Mouse (Mus musculus): ENCODE measurements at regions not wholly inside any gene's neighbourhood (a gene's known extent, or its start where the extent isn't known, plus 50 kb on each side); places are given as distances from the start of the nearest gene placed in this dataset.
"Not testable (repeated sequence)": the region's sequence is repeated elsewhere in the genome, so short reads cannot be mapped to it uniquely, and the experiment has no call there.

GRCm38 (mm10) chr1:14109190-14109482, 1984.0 kb downstream of the 4930444P10Rik start:
- no peak for TF ChIP-seq CTCF (IDR thresholded peaks at IDR 0.05; ENCODE audit: low read depth, low read length)
- H3K27me3 ChIP-seq (ENCODE audit: control insufficient read depth, insufficient read depth, low read length, poor library complexity, severe bottlenecking), result no peaks in the 10 kb centered on the region
- no peaks in the 10 kb centered on the region for H3K9me3 ChIP-seq (replicated peaks; ENCODE audit: control insufficient read depth, insufficient read depth, low read length, poor library complexity, severe bottlenecking)

GRCm38 (mm10) chr1:14108450-14109189, 1984.5 kb downstream of the 4930444P10Rik start:
- H3K27me3 ChIP-seq (ENCODE audit: control insufficient read depth, insufficient read depth, low read length, poor library complexity, severe bottlenecking), result no peaks in the 10 kb centered on the region
- H3K4me3 ChIP-seq (ENCODE audit: low read depth, low read length), result no peak overlapping the region
- H3K27ac ChIP-seq (ENCODE audit: insufficient read depth, low read length), result no peak overlapping the region
- H3K9me3 ChIP-seq (replicated peaks; ENCODE audit: control insufficient read depth, insufficient read depth, low read length, poor library complexity, severe bottlenecking), result no peaks in the 10 kb centered on the region
- no peak for TF ChIP-seq EP300 (IDR thresholded peaks at IDR 0.05; ENCODE audit: insufficient read depth, low read depth, low read length)
- no peak for TF ChIP-seq POLR2A (IDR thresholded peaks at IDR 0.05; ENCODE audit: insufficient read depth, low read length)
- no peak for TF ChIP-seq CTCF (IDR thresholded peaks at IDR 0.05; ENCODE audit: low read depth, low read length)
- H3K36me3 ChIP-seq (ENCODE audit: control insufficient read depth, insufficient read depth, low read length, poor library complexity, severe bottlenecking), result no peaks in the 10 kb centered on the region
- no peaks in the 10 kb centered on the region for H3K4me1 ChIP-seq (ENCODE audit: control insufficient read depth, insufficient read depth, low read length)
- no peak overlapping the region for H3K9ac ChIP-seq (ENCODE audit: low read depth, poor library complexity, severe bottlenecking)

More at GRCm38 (mm10) chr1:14109190-14109482, 1984.0 kb downstream of the 4930444P10Rik start:
- no peak overlapping the region for H3K9ac ChIP-seq (ENCODE audit: low read depth, poor library complexity, severe bottlenecking)
- H3K36me3 ChIP-seq (ENCODE audit: control insufficient read depth, insufficient read depth, low read length, poor library complexity, severe bottlenecking), result no peaks in the 10 kb centered on the region
- no peaks in the 10 kb centered on the region for H3K4me1 ChIP-seq (ENCODE audit: control insufficient read depth, insufficient read depth, low read length)
- H3K4me3 ChIP-seq (ENCODE audit: low read depth, low read length), result no peak overlapping the region
- H3K27ac ChIP-seq (ENCODE audit: insufficient read depth, low read length), result no peak overlapping the region

- H3K27ac ChIP-seq (ENCODE audit: insufficient read depth, low read length); H3K36me3 ChIP-seq (ENCODE audit: control insufficient read depth, insufficient read depth, low read length, poor library complexity, severe bottlenecking); H3K4me1 ChIP-seq (ENCODE audit: control insufficient read depth, insufficient read depth, low read length); H3K9ac ChIP-seq (ENCODE audit: low read depth, poor library complexity, severe bottlenecking); H3K9me3 ChIP-seq (replicated peaks; ENCODE audit: control insufficient read depth, insufficient read depth, low read length, poor library complexity, severe bottlenecking); H3K4me3 ChIP-seq (ENCODE audit: low read depth, low read length); H3K27me3 ChIP-seq (ENCODE audit: control insufficient read depth, insufficient read depth, low read length, poor library complexity, severe bottlenecking): not testable (repeated sequence)
These were observed 1987.6 kb downstream of the 4930444P10Rik start for GRCm38 (mm10) chr1:14105521-14105920.

- H3K4me1 ChIP-seq (ENCODE audit: control insufficient read depth, insufficient read depth, low read length), result no peaks in the 10 kb centered on the region
- no peak overlapping the region for H3K27ac ChIP-seq (ENCODE audit: insufficient read depth, low read length)
- H3K36me3 ChIP-seq (ENCODE audit: control insufficient read depth, insufficient read depth, low read length, poor library complexity, severe bottlenecking), result no peaks in the 10 kb centered on the region
- H3K9me3 ChIP-seq (replicated peaks; ENCODE audit: control insufficient read depth, insufficient read depth, low read length, poor library complexity, severe bottlenecking), result no peaks in the 10 kb centered on the region
- H3K9ac ChIP-seq (ENCODE audit: low read depth, poor library complexity, severe bottlenecking), result no peak overlapping the region
- no peak for TF ChIP-seq CTCF (IDR thresholded peaks at IDR 0.05; ENCODE audit: low read depth, low read length)
- no peak for TF ChIP-seq EP300 (IDR thresholded peaks at IDR 0.05; ENCODE audit: insufficient read depth, low read depth, low read length)
- TF ChIP-seq POLR2A (IDR thresholded peaks at IDR 0.05; ENCODE audit: insufficient read depth, low read length), result no peak
- no peak overlapping the region for H3K4me3 ChIP-seq (ENCODE audit: low read depth, low read length)
- H3K27me3 ChIP-seq (ENCODE audit: control insufficient read depth, insufficient read depth, low read length, poor library complexity, severe bottlenecking), result no peaks in the 10 kb centered on the region
These were observed 1988.6 kb downstream of the 4930444P10Rik start for GRCm38 (mm10) chr1:14104529-14104928.

- no peaks in the 10 kb centered on the region for H3K9me3 ChIP-seq (replicated peaks; ENCODE audit: control insufficient read depth, insufficient read depth, low read length, poor library complexity, severe bottlenecking)
- H3K4me1 ChIP-seq (ENCODE audit: control insufficient read depth, insufficient read depth, low read length), result no peaks in the 10 kb centered on the region
- H3K27me3 ChIP-seq (ENCODE audit: control insufficient read depth, insufficient read depth, low read length, poor library complexity, severe bottlenecking), result no peaks in the 10 kb centered on the region
- no peak overlapping the region for H3K9ac ChIP-seq (ENCODE audit: low read depth, poor library complexity, severe bottlenecking)
- no peaks in the 10 kb centered on the region for H3K36me3 ChIP-seq (ENCODE audit: control insufficient read depth, insufficient read depth, low read length, poor library complexity, severe bottlenecking)
- no peak overlapping the region for H3K27ac ChIP-seq (ENCODE audit: insufficient read depth, low read length)
- H3K4me3 ChIP-seq (ENCODE audit: low read depth, low read length), result no peak overlapping the region
- TF ChIP-seq POLR2A (IDR thresholded peaks at IDR 0.05; ENCODE audit: insufficient read depth, low read length), result no peak
- no peak for TF ChIP-seq CTCF (IDR thresholded peaks at IDR 0.05; ENCODE audit: low read depth, low read length)
- TF ChIP-seq EP300 (IDR thresholded peaks at IDR 0.05; ENCODE audit: insufficient read depth, low read depth, low read length), result no peak
These were observed 1994.1 kb downstream of the 4930444P10Rik start for GRCm38 (mm10) chr1:14099031-14099430.

GRCm38 (mm10) chr1:14097567-14098228, 1995.4 kb downstream of the 4930444P10Rik start:
- H3K9ac ChIP-seq (ENCODE audit: low read depth, poor library complexity, severe bottlenecking), result no peak overlapping the region
- H3K27me3 ChIP-seq (ENCODE audit: control insufficient read depth, insufficient read depth, low read length, poor library complexity, severe bottlenecking), result no peaks in the 10 kb centered on the region
- H3K4me1 ChIP-seq (ENCODE audit: control insufficient read depth, insufficient read depth, low read length), result no peaks in the 10 kb centered on the region
- H3K4me3 ChIP-seq (ENCODE audit: low read depth, low read length), result no peak overlapping the region
- no peak overlapping the region for H3K27ac ChIP-seq (ENCODE audit: insufficient read depth, low read length)
- H3K36me3 ChIP-seq (ENCODE audit: control insufficient read depth, insufficient read depth, low read length, poor library complexity, severe bottlenecking), result no peaks in the 10 kb centered on the region
- TF ChIP-seq CTCF (IDR thresholded peaks at IDR 0.05; ENCODE audit: low read depth, low read length) (no peak), POLR2A (IDR thresholded peaks at IDR 0.05; ENCODE audit: insufficient read depth, low read length) (no peak), EP300 (IDR thresholded peaks at IDR 0.05; ENCODE audit: insufficient read depth, low read depth, low read length) (no peak)
- H3K9me3 ChIP-seq (replicated peaks; ENCODE audit: control insufficient read depth, insufficient read depth, low read length, poor library complexity, severe bottlenecking), result no peaks in the 10 kb centered on the region

Measured in ES-Bruce4 (cell line).